Mouse (Mus musculus): ENCODE data around the gene Srprb.

DNA sequence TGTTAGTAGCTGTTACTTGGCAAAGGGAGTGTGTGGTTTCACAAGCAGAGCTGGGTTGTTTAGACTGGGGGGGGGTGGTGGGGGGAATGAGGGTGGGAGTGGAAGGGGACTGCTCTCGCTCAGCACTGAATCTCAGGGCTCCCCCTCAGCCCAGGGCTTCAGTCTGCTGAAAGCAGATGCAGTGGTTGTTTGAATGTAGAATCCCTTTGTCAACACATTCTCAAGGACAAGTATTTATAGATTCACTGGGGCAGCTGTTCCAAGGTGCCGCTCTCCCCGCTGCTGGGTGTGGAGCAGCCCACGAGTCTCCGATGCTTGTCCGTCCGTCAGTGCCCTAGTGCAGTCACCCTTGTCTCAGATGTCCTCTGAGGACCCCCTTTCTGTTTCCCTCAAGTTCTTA is 60.7 kb downstream of the Srprb start:
- TF ChIP-seq CTCF (IDR thresholded peaks at IDR 0.05; ENCODE audit: borderline replicate concordance, insufficient read depth, low read length) = no peak
- no peak for TF ChIP-seq POLR2A (IDR thresholded peaks at IDR 0.05; ENCODE audit: low read depth, low read length)

Measured in embryonic fibroblast, embryonic 13.5 days (primary cell).